Mouse (Mus musculus) cerebellum, adult 9-10 months (tissue): ENCODE measurements around the gene Ddx39b.
A peak's percentile ranks its signal among the peaks of the same experiment; 100 is the strongest.

ENCODE experiments used
- DNase-seq: peaks from one replicate; pipeline ENCODE4 v3.0.0; 2022

Gene Ddx39b

GRCm38 (mm10) chr17:35241305-35242014 lies at the start of gene Ddx39b:
Gene Ddx39b (plus strand): TSS chr17:35241746.
- peak; percentile 97 for DNase-seq

- no peak for DNase-seq
Observed at GRCm38 (mm10) chr17:35192924-35193323, 48.6 kb upstream of the Ddx39b start.

GRCm38 (mm10) chr17:35193881-35194843 lies 47.4 kb upstream of the Ddx39b start, which contains the start of gene Ltb:
Gene Ltb (plus strand): TSS chr17:35194439.
- DNase-seq = no peak

GRCm38 (mm10) chr17:35194844-35195630 lies 46.5 kb upstream of the Ddx39b start:
- no peak for DNase-seq

- no peak for DNase-seq
Observed at GRCm38 (mm10) chr17:35195631-35196320, 45.8 kb upstream of the Ddx39b start.

- no peak for DNase-seq
Observed at GRCm38 (mm10) chr17:35196321-35196641, 45.3 kb upstream of the Ddx39b start.

GRCm38 (mm10) chr17:35197126-35197525 lies 44.4 kb upstream of the Ddx39b start:
- no peak for DNase-seq

- DNase-seq = no peak
Observed at GRCm38 (mm10) chr17:35198029-35198428, 43.5 kb upstream of the Ddx39b start.

- DNase-seq = no peak
Observed at GRCm38 (mm10) chr17:35198946-35199345, 42.6 kb upstream of the Ddx39b start.

- no peak for DNase-seq
Observed at GRCm38 (mm10) chr17:35200398-35200797, 41.1 kb upstream of the Ddx39b start.

- DNase-seq = no peak
Observed at GRCm38 (mm10) chr17:35201128-35201527, 40.4 kb upstream of the Ddx39b start.

GRCm38 (mm10) chr17:35201787-35202186 lies 39.8 kb upstream of the Ddx39b start, which contains the start of gene Tnf:
Gene Tnf (minus strand): TSS chr17:35202007.
- DNase-seq = no peak

- no peak for DNase-seq
Observed at GRCm38 (mm10) chr17:35202442-35202841, 39.1 kb upstream of the Ddx39b start.

GRCm38 (mm10) chr17:35204494-35205379 lies 36.8 kb upstream of the Ddx39b start, which contains the start of gene Lta:
Gene Lta (minus strand): TSS chr17:35205351.
- no peak for DNase-seq

GRCm38 (mm10) chr17:35205380-35205769 lies 36.2 kb upstream of the Ddx39b start:
- DNase-seq = no peak

- no peak for DNase-seq
Observed at GRCm38 (mm10) chr17:35209785-35210535, 31.6 kb upstream of the Ddx39b start.

GRCm38 (mm10) chr17:35210593-35210992 lies 31.0 kb upstream of the Ddx39b start:
- no peak for DNase-seq

GRCm38 (mm10) chr17:35213071-35213470 lies 28.5 kb upstream of the Ddx39b start:
- DNase-seq = no peak

- no peak for DNase-seq
Observed at GRCm38 (mm10) chr17:35218516-35219193, 22.9 kb upstream of the Ddx39b start.

- DNase-seq = peak; percentile 28
Observed at GRCm38 (mm10) chr17:35219601-35220041, 21.9 kb upstream of the Ddx39b start.
